41 mouse cellular contexts compared by ENCODE assay signal in the genomic region with DNA sequence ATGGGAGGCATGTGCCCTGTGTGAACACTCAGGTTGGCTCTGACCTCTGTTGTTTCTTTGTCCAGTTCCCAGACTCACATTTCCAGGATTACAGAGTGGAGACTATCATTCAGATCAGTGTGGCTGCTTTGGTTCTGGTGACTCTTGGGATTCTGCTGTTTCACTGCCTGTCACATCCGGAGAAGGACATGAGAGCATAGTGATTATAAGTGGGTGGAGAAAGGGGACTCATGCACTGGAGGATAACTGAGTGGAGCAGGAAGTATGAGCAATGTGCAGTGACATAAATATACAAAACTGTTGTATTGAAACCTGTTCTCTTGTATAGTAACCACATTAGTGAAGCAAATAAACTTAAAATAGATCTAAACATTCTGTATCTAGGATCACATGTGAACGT. TPM values are rescaled to one million over a fixed set of nuclear protein-coding genes. Genes with fewer than 3 reads are reported as not detected.
"Had no signal": no experiment of that assay in that cellular context is flagged by ENCODE, and none has a peak within 500 bp of the region (broad histone marks: within the 10 kb centered on the region; RNA-seq: fewer than 3 reads in every experiment).

No protein-coding gene starts in this region.

- ATAC-seq: liver, embryonic 12.5 days; liver, postnatal 0 days; lung, postnatal 0 days; midbrain, embryonic 13.5 days; midbrain, embryonic 15.5 days; midbrain, embryonic 16.5 days had no signal

- H3K4me1 ChIP-seq: limb, embryonic 10.5 days; limb, embryonic 12.5 days; limb, embryonic 13.5 days; limb, embryonic 15.5 days; liver, embryonic 12.5 days; liver, embryonic 13.5 days; liver, embryonic 15.5 days; lung, embryonic 15.5 days; midbrain, embryonic 10.5 days; midbrain, embryonic 12.5 days; midbrain, embryonic 13.5 days; midbrain, embryonic 15.5 days had no signal

- H3K27me3 ChIP-seq: limb, embryonic 12.5 days; limb, embryonic 13.5 days; limb, embryonic 15.5 days; liver, embryonic 12.5 days; liver, embryonic 13.5 days; liver, embryonic 15.5 days; lung, embryonic 15.5 days; midbrain, embryonic 12.5 days; midbrain, embryonic 13.5 days; midbrain, embryonic 15.5 days had no signal

- H3K9ac ChIP-seq: limb, embryonic 12.5 days; limb, embryonic 13.5 days; limb, embryonic 15.5 days; liver, embryonic 12.5 days; liver, embryonic 13.5 days; liver, embryonic 14.5 days; liver, embryonic 15.5 days; liver, postnatal 0 days; lung, embryonic 14.5 days; lung, embryonic 15.5 days; midbrain, embryonic 12.5 days; midbrain, embryonic 13.5 days; midbrain, embryonic 15.5 days had no signal

- H3K27ac ChIP-seq: left cerebral cortex, adult 2 months; limb, embryonic 10.5 days; limb, embryonic 12.5 days; limb, embryonic 13.5 days; limb, embryonic 15.5 days; liver, embryonic 12.5 days; liver, embryonic 13.5 days; liver, embryonic 14.5 days; liver, embryonic 15.5 days; lung, embryonic 15.5 days; macrophage; midbrain, embryonic 10.5 days; midbrain, embryonic 12.5 days; midbrain, embryonic 13.5 days; midbrain, embryonic 15.5 days had no signal

- H3K4me2 ChIP-seq: limb, embryonic 12.5 days; limb, embryonic 13.5 days; limb, embryonic 15.5 days; liver, embryonic 11.5 days; liver, embryonic 12.5 days; liver, embryonic 13.5 days; liver, embryonic 15.5 days; lung, embryonic 14.5 days; lung, embryonic 15.5 days; midbrain, embryonic 11.5 days; midbrain, embryonic 12.5 days; midbrain, embryonic 13.5 days; midbrain, embryonic 15.5 days had no signal

- DNase-seq: left cerebral cortex, postnatal 4 days; liver; liver, embryonic 13.5 days; liver, postnatal 0 days; lung, adult 18-20 months; lung, adult 2 months; lung, embryonic 14.5 days; lung, postnatal 10 days; lung, postnatal 14 days; lung, postnatal 36 days; lung, postnatal 4 days; midbrain, embryonic 14.5 days had no signal

- H3K4me3 ChIP-seq: left cerebral cortex, adult 2 months; limb, embryonic 10.5 days; limb, embryonic 12.5 days; limb, embryonic 13.5 days; limb, embryonic 15.5 days; liver, embryonic 12.5 days; liver, embryonic 13.5 days; liver, embryonic 15.5 days; lung, embryonic 15.5 days; midbrain, embryonic 10.5 days; midbrain, embryonic 12.5 days; midbrain, embryonic 13.5 days; midbrain, embryonic 15.5 days; myocyte had no signal

- H3K9me3 ChIP-seq: limb, embryonic 10.5 days; limb, embryonic 12.5 days; limb, embryonic 13.5 days; limb, embryonic 15.5 days; liver, embryonic 12.5 days; liver, embryonic 13.5 days; liver, embryonic 15.5 days; lung, embryonic 15.5 days; midbrain, embryonic 10.5 days; midbrain, embryonic 12.5 days; midbrain, embryonic 13.5 days; midbrain, embryonic 15.5 days had no signal

- H3K36me3 ChIP-seq: limb, embryonic 10.5 days; limb, embryonic 12.5 days; limb, embryonic 13.5 days; limb, embryonic 15.5 days; liver, embryonic 12.5 days; liver, embryonic 13.5 days; liver, embryonic 15.5 days; lung, embryonic 15.5 days; midbrain, embryonic 10.5 days; midbrain, embryonic 12.5 days; midbrain, embryonic 13.5 days; midbrain, embryonic 15.5 days had no signal

RNA-seq across cellular contexts. Expression of a gene that starts 22.2 kb away (rescaled TPM):
- total RNA-seq: left cerebral cortex, adult 2 months; left cerebral cortex, postnatal 10 days; left cerebral cortex, postnatal 14 days; left cerebral cortex, postnatal 25 days; left cerebral cortex, postnatal 36 days; left cerebral cortex, postnatal 4 days; megakaryocyte progenitor cell, adult 5-6 weeks; megakaryocyte-erythroid progenitor cell, adult 5-6 weeks; midbrain, postnatal 0 days had no signal
- polyA plus RNA-seq: limb, embryonic 10.5 days; limb, embryonic 11.5 days; limb, embryonic 12.5 days; lung, embryonic 14.5 days; midbrain, embryonic 10.5 days; midbrain, embryonic 11.5 days; midbrain, embryonic 12.5 days; midbrain, embryonic 13.5 days; midbrain, postnatal 0 days; myocyte; neural tube, embryonic 11.5 days had no signal

RNA-seq across cellular contexts. Expression of a gene that starts 50.7 kb away (rescaled TPM):
- total RNA-seq: megakaryocyte progenitor cell, adult 5-6 weeks; megakaryocyte-erythroid progenitor cell, adult 5-6 weeks; monocyte, adult 5-6 weeks had no signal
- polyA plus RNA-seq: macrophage had no signal
